ENCODE assay signal across 9 mouse cellular contexts in the genomic region with DNA sequence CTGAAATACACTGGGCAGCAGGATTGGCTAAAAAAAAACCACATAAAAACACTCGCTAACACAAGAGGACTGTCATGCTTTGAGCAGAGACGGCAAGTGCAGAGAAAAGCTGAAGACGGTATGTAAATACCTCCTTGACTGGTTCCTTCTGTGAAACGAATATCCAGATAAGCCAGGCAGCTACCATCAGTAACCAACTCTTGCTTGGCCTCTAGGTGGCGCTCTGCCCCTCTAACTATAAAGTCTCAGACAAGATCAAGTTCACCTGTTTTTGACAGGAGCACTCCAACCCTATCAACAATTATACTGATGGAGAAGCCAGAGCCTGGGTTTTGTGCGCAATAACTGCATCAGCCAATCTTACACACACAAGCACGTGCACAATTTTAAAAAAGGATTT. TPM values are rescaled to one million over a fixed set of nuclear protein-coding genes. Genes with fewer than 3 reads are reported as not detected.
DNase-seq lines count a peak whose midpoint lies in the region; TF ChIP-seq lines count a peak whose summit lies in the region.
"Had no signal": no experiment of that assay in that cellular context is flagged by ENCODE, and none has a peak within 500 bp of the region (broad histone marks: within the 10 kb centered on the region; RNA-seq: fewer than 3 reads in every experiment).

No protein-coding gene starts in this region.

- 35% methylated on average over 7 of the region's 7 CpGs for WGBS in liver, adult 2 months
- WGBS in thymus, adult 2 months = 28% methylated on average over 7 of the region's 7 CpGs

- H3K4me3 ChIP-seq in gastrocnemius, adult 2 months = no peak overlapping the region; the same call in 1 of the 2 replicates
- no peak overlapping the region for H3K4me3 ChIP-seq in liver, adult 2 months (ENCODE audit: insufficient read depth, low read depth, low read length)
- H3K4me3 ChIP-seq in thymus, adult 2 months (ENCODE audit: control insufficient read depth, insufficient read depth, low read length) = no peak overlapping the region
- H3K4me3 ChIP-seq: hindbrain, embryonic 15.5 days had no signal

- peaks cover 2% of the 10 kb centered on the region; the same call in 1 of the 2 replicates for H3K4me1 ChIP-seq in liver, adult 2 months (ENCODE audit: control insufficient read depth, insufficient read depth, low read length)
- no peaks in the 10 kb centered on the region for H3K4me1 ChIP-seq in thymus, adult 2 months (replicated peaks; ENCODE audit: control insufficient read depth, insufficient read depth, low read length)
- H3K4me1 ChIP-seq: hindbrain, embryonic 15.5 days had no signal

- peaks cover 23% of the 10 kb centered on the region for H3K36me3 ChIP-seq in liver, adult 2 months (ENCODE audit: control insufficient read depth, insufficient read depth, low read length)
- peaks cover 48% of the 10 kb centered on the region for H3K36me3 ChIP-seq in thymus, adult 2 months (ENCODE audit: control insufficient read depth, insufficient read depth, low read length)

- peak; percentile 83 for DNase-seq in 3T3-L1 (ENCODE audit: low read depth, low spot score)
- peak; percentile 87 for DNase-seq in ES-CJ7 (ENCODE audit: low read depth, low spot score)
- DNase-seq in cerebellum, adult 18-20 months = peak; percentile 79 to 83
- peak; percentile 86 for DNase-seq in gastrocnemius, adult 2 months
- DNase-seq in kidney, adult 8-10 months = peak; percentile 70 to 84
- DNase-seq in liver, adult 2 months (ENCODE audit: extremely low read depth, low read depth, low spot score) = peak; percentile 68
- DNase-seq in ovary, postnatal 14 days (ENCODE audit: low spot score) = peak; percentile 66
- DNase-seq in thymus, adult 2 months = peak; percentile 78

- no peak overlapping the region for H3K9ac ChIP-seq in liver, adult 2 months (ENCODE audit: low read depth, low read length)
- H3K9ac ChIP-seq: hindbrain, embryonic 15.5 days had no signal

- intact Hi-C loops in gastrocnemius, adult 2 months (cut with DNase I) = no loop called here

- TF ChIP-seq CTCF in gastrocnemius, adult 2 months (IDR thresholded peaks at IDR 0.05) = peak; percentile 89
- peak; percentile 62 for TF ChIP-seq CTCF in liver, adult 2 months (IDR thresholded peaks at IDR 0.05; ENCODE audit: low read depth, low read length)
- no peak for TF ChIP-seq CTCF in thymus, adult 2 months (IDR thresholded peaks at IDR 0.05; ENCODE audit: borderline replicate concordance, control insufficient read depth, extremely low read depth, insufficient read depth, low read length, poor library complexity)

- no peak for TF ChIP-seq POLR2A in liver, adult 2 months (IDR thresholded peaks at IDR 0.05; ENCODE audit: extremely low read depth, insufficient read depth, low read length)
- TF ChIP-seq POLR2A in thymus, adult 2 months (IDR thresholded peaks at IDR 0.05; ENCODE audit: control insufficient read depth, extremely low read depth, insufficient read depth, low read length, poor library complexity) = no peak

- H3K79me2 ChIP-seq in liver, adult 2 months (ENCODE audit: control insufficient read depth, insufficient read depth, low read length) = no peaks in the 10 kb centered on the region

- H3K27ac ChIP-seq in gastrocnemius, adult 2 months = peak overlapping the region; percentile 85
- no peak overlapping the region for H3K27ac ChIP-seq in liver, adult 2 months (replicated peaks; ENCODE audit: insufficient read depth, low read depth, low read length)
- no peak overlapping the region for H3K27ac ChIP-seq in thymus, adult 2 months (ENCODE audit: control insufficient read depth, insufficient read depth, low read length)
- H3K27ac ChIP-seq: hindbrain, embryonic 15.5 days had no signal

- H3K27me3 ChIP-seq in liver, adult 2 months (ENCODE audit: control insufficient read depth, insufficient read depth, low read length) = no peaks in the 10 kb centered on the region
- no peaks in the 10 kb centered on the region for H3K27me3 ChIP-seq in thymus, adult 2 months (ENCODE audit: control insufficient read depth, insufficient read depth, low read length)

RNA-seq across cellular contexts. Expression of a gene that starts 7.0 kb away (rescaled TPM):
- over 10,000 TPM in 1 of 2 experiments, 1,000 to 10,000 TPM in 1; 4,293 to 10,756 TPM for total RNA-seq in gastrocnemius, adult 2 months (2021)
- 1.8 and 8.4 TPM in 2 replicates for total RNA-seq in liver, adult 2 months (2014; rRNA removed)
- 3.8 TPM in 2 replicates for polyA plus RNA-seq in liver, adult 2 months (2012; rRNA removed)
- 10.7 and 12.1 TPM in 2 replicates for polyA plus RNA-seq in thymus, adult 2 months (2012; rRNA removed)

RNA-seq across cellular contexts. Expression of a gene that starts 23.8 kb away (rescaled TPM):
- 1 to 10 TPM; 3.7 to 4.8 TPM for total RNA-seq in gastrocnemius, adult 2 months (2021)
- total RNA-seq in liver, adult 2 months (2014; rRNA removed) = 0.20 and 0.28 TPM in 2 replicates
- polyA plus RNA-seq in liver, adult 2 months (2012; rRNA removed) = 0.14 and 0.20 TPM in 2 replicates
- 2.5 and 2.9 TPM in 2 replicates for polyA plus RNA-seq in thymus, adult 2 months (2012; rRNA removed)

RNA-seq across cellular contexts. Expression of a gene that starts 31.1 kb away (rescaled TPM):
- total RNA-seq in gastrocnemius, adult 2 months (2021) = not detected
- 0.74 and 0.94 TPM in 2 replicates for total RNA-seq in liver, adult 2 months (2014; rRNA removed)
- 0.81 and 1.4 TPM in 2 replicates for polyA plus RNA-seq in liver, adult 2 months (2012; rRNA removed)
- polyA plus RNA-seq in thymus, adult 2 months (2012; rRNA removed) = 105 and 108 TPM in 2 replicates

RNA-seq across cellular contexts. Expression of a gene that starts 31.6 kb away (rescaled TPM):
- 10 to 100 TPM; 40.3 to 47.4 TPM for total RNA-seq in gastrocnemius, adult 2 months (2021)
- total RNA-seq in liver, adult 2 months (2014; rRNA removed) = 37.8 and 41.1 TPM in 2 replicates
- polyA plus RNA-seq in liver, adult 2 months (2012; rRNA removed) = 47.9 and 62.0 TPM in 2 replicates
- polyA plus RNA-seq in thymus, adult 2 months (2012; rRNA removed) = 64.6 and 80.2 TPM in 2 replicates

RNA-seq across cellular contexts. Expression of a gene that starts 31.9 kb away (rescaled TPM):
- total RNA-seq in gastrocnemius, adult 2 months (2021) = 10 to 100 TPM; 52.3 to 62.4 TPM
- total RNA-seq in liver, adult 2 months (2014; rRNA removed) = 39.9 and 42.8 TPM in 2 replicates
- 29.9 and 38.6 TPM in 2 replicates for polyA plus RNA-seq in liver, adult 2 months (2012; rRNA removed)
- 225 and 254 TPM in 2 replicates for polyA plus RNA-seq in thymus, adult 2 months (2012; rRNA removed)

Comparison
In these comparisons a context has a peak if more than half of its experiments do, and no peak if none do; other contexts are left out.
1. RNA of a gene that starts 7.0 kb away (total RNA-seq): 4,293 to 10,756 TPM in gastrocnemius, adult 2 months; 1.8 to 8.4 TPM in liver, adult 2 months; every median in the first group is over 100 times any median in the second.
2. Peak in every context shown above with its lines, with median percentiles within 50 percentile points of each other: DNase-seq.